Mouse (Mus musculus) liver, postnatal 0 days (tissue): ENCODE data around the gene Rasl10b.

Source experiments
- CTCF ChIP-seq: sonication (generic); IDR thresholded peaks from 2 replicates; pipeline ENCODE4 v1.5.1; 2016; ENCODE audit warnings: antibody characterized with exemption, low read depth
- EP300 ChIP-seq: IDR thresholded peaks from 2 replicates; pipeline ENCODE4 v1.6.1; 2016; ENCODE audit warnings: antibody characterized with exemption, low read depth, mild to moderate bottlenecking

DNA sequence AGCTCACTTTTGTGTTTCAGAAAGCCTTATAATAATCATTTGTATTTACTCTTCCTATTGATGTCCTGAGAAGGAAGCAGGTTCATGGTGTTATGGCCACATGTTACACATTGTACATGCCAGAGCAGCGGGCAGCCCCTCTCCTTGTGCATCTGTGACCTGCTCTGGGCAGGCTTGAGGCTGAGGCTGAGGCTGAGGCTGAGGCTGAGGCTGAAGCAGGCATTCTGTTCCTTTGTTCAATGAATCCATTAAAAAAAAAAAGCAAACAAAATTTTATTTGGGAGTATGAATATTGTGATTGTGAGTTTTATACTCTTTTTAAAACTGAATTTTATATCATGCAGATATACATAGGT lies 25.4 kb upstream of the Rasl10b start:
- TF ChIP-seq EP300 (no peak), CTCF (no peak)
